Mouse (Mus musculus) forebrain, embryonic 15.5 days (tissue): ENCODE results near the gene Tspan32. TPM values are rescaled to one million over a fixed set of nuclear protein-coding genes. Genes with fewer than 3 reads are reported as not detected.

Source experiments
- ATAC-seq: fragments of 200-750 bp; cut with Nextera tagmentation; replicated peaks from 2 replicates; pipeline ENCODE4 v1.8.0; 2017; ENCODE audit warnings: mild to moderate bottlenecking, moderate TSS enrichment, moderate library complexity
- H3K27ac ChIP-seq: fragments of 300-500 bp; sonication (generic); replicated peaks from 2 replicates; pipeline ENCODE4 v1.5.1; 2015; ENCODE audit warnings: mild to moderate bottlenecking, inconsistent platforms
- H3K27me3 ChIP-seq: fragments of 300-500 bp; sonication (generic); 2 replicates; pipeline ENCODE4 v1.6.1; 2015; ENCODE audit warnings: inconsistent platforms
- H3K36me3 ChIP-seq: fragments of 300-500 bp; sonication (generic); 2 replicates; pipeline ENCODE4 v1.6.1; 2015; ENCODE audit warnings: mild to moderate bottlenecking, inconsistent platforms
- H3K4me1 ChIP-seq: fragments of 300-500 bp; sonication (generic); 2 replicates; pipeline ENCODE4 v1.6.1; 2015; ENCODE audit warnings: inconsistent platforms
- H3K4me2 ChIP-seq: fragments of 300-500 bp; sonication (generic); replicated peaks from 2 replicates; pipeline ENCODE4 v1.6.1; 2015; ENCODE audit warnings: mild to moderate bottlenecking, inconsistent platforms
- H3K4me3 ChIP-seq: fragments of 300-500 bp; sonication (generic); 2 replicates; pipeline ENCODE4 v1.5.1; 2015; ENCODE audit warnings: mild to moderate bottlenecking, inconsistent platforms
- H3K9ac ChIP-seq: fragments of 300-500 bp; sonication (generic); replicated peaks from 2 replicates; pipeline ENCODE4 v1.6.1; 2015; ENCODE audit warnings: mild to moderate bottlenecking, inconsistent platforms
- H3K9me3 ChIP-seq: fragments of 300-500 bp; sonication (generic); 2 replicates; pipeline ENCODE4 v1.6.1; 2016; ENCODE audit warnings: inconsistent platforms
- WGBS: fragments of 180-500 bp; shearing (Covaris S2); methylation state at CpG from one replicate; pipeline ENCODE4 v1.1.7; 2015; ENCODE audit warnings: mixed read lengths; 5-methylcytosine and 5-hydroxymethylcytosine counted together
- polyA plus RNA-seq: library from polyadenylated mRNA; unstranded; fragments of >200 nt; fragmentation: Nextera tagmentation; extraction: Ambion mirVana; gene quantifications from 2 replicates; pipeline ENCODE4 v1.2.1, GENCODE M21; 2015

The Tspan32 gene
- polyA plus RNA-seq, 1 experiment from 2014 or later, result 0.33 TPM

GRCm38 (mm10) chr7:143053961-143054611, 49.2 kb downstream of the Tspan32 start:
- Histone ChIP-seq H3K27me3 (no peaks in the 10 kb centered on the region), H3K9ac (peak overlapping the region; percentile 94), H3K4me2 (peak overlapping the region; percentile 90), H3K4me3 (peak overlapping the region; percentile 83), H3K27ac (peak overlapping the region; percentile 81; the same call in 1 of the 2 replicates), H3K4me1 (peaks cover 52% of the 10 kb centered on the region), H3K9me3 (no peaks in the 10 kb centered on the region), H3K36me3 (no peaks in the 10 kb centered on the region)
- ATAC-seq, result no peak
- WGBS, result 67% methylated on average over 11 of the region's 11 CpGs

- Histone ChIP-seq H3K27ac (no peak overlapping the region), H3K36me3 (no peaks in the 10 kb centered on the region), H3K4me3 (peak overlapping the region; percentile 83), H3K9ac (peak overlapping the region; percentile 20; the same call in 1 of the 2 replicates), H3K27me3 (no peaks in the 10 kb centered on the region), H3K4me1 (peaks cover 57% of the 10 kb centered on the region), H3K4me2 (peak overlapping the region; percentile 90), H3K9me3 (no peaks in the 10 kb centered on the region)
- WGBS, result 71% methylated on average over 3 of the region's 3 CpGs
- no peak for ATAC-seq
Observed at GRCm38 (mm10) chr7:143054612-143054965, 49.7 kb downstream of the Tspan32 start.

DNA sequence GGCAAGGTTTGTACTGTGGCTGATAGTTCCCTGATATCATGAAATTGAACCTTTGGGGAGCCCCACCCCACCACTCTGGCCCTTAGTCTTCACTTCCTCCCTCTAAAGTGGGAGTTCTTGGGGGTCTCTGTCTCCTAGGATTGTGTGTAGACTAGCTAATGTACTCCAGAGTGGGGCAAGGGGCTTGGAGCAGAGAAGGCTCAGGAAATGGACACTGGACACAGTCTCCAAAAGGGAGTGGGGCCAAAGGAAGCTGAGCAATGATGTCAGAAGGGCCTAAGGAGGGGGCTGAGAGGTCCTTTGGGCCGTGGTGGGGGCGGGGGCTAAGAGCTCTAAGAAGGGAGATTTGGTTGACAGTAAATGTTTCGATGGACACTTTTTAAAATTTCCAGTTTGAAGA, 50.2 kb downstream of the Tspan32 start:
- H3K9ac ChIP-seq, result peak overlapping the region; percentile 20; the same call in 1 of the 2 replicates
- H3K27me3 ChIP-seq, result no peaks in the 10 kb centered on the region
- H3K4me3 ChIP-seq, result peak overlapping the region; percentile 83; the same call in 1 of the 2 replicates
- ATAC-seq, result no peak
- H3K4me2 ChIP-seq, result peak overlapping the region; percentile 90
- peak overlapping the region; percentile 20; the same call in 1 of the 2 replicates for H3K27ac ChIP-seq
- H3K36me3 ChIP-seq, result no peaks in the 10 kb centered on the region
- peaks cover 57% of the 10 kb centered on the region for H3K4me1 ChIP-seq
- H3K9me3 ChIP-seq, result no peaks in the 10 kb centered on the region
- WGBS, result 88% methylated on average over 3 of the region's 3 CpGs

DNA sequence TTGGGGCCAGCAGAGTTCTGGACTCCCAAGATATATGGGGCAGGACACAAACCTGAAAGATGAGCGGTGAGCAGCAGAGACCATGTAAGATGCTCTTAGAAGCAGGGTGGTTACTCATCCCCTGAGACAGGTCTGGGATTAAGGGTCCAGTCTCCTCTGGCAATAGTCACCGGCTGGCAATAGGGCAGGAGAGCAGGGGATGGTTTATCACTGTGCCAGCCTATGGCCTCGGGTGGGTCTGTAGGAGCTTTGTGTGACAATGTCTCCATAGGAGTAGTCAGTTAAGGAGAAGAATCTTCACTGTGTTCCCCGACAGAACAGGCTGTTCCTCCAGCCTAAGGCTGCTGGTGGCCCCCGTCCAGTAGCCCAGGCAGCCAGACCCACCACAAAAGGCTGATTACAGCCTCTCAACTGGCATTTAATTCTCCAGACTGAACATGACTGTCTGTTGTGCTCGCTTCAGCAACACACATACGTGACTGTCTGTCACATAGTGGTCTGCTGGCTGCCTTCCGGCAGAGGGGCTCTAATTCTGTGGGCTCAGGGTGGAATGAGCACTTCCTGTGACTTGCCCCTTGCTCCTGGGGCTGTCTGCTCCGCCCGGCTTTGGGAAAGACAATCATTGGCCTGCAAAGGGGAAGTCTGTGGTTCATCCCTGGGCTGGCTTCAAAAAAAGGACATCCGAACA, 50.8 kb downstream of the Tspan32 start:
- Histone ChIP-seq H3K27ac (peak overlapping the region; percentile 20; the same call in 1 of the 2 replicates), H3K4me3 (no peak overlapping the region), H3K9ac (peak overlapping the region; percentile 20; the same call in 1 of the 2 replicates)

GRCm38 (mm10) chr7:143057023-143057422, 52.2 kb downstream of the Tspan32 start:
- Histone ChIP-seq H3K4me2 (no peak overlapping the region), H3K27ac (no peak overlapping the region), H3K27me3 (no peaks in the 10 kb centered on the region), H3K36me3 (no peaks in the 10 kb centered on the region), H3K9ac (no peak overlapping the region), H3K4me3 (no peak overlapping the region), H3K9me3 (no peaks in the 10 kb centered on the region), H3K4me1 (peaks cover 57% of the 10 kb centered on the region)
- WGBS, result 89% methylated on average over 5 of the region's 5 CpGs
- no peak for ATAC-seq

More for the DNA sequence above, 50.8 kb downstream of the Tspan32 start:
- H3K4me2 ChIP-seq, result peak overlapping the region; percentile 90; the same call in 1 of the 2 replicates
- H3K27me3 ChIP-seq, result no peaks in the 10 kb centered on the region
- ATAC-seq, result no peak
- H3K36me3 ChIP-seq, result no peaks in the 10 kb centered on the region
- H3K9me3 ChIP-seq, result no peaks in the 10 kb centered on the region
- peaks cover 57% of the 10 kb centered on the region for H3K4me1 ChIP-seq
- WGBS, result 70% methylated on average over 11 of the region's 11 CpGs

- 86% methylated on average over 9 of the region's 9 CpGs for WGBS
- H3K9ac ChIP-seq, result no peak overlapping the region
- H3K27ac ChIP-seq, result no peak overlapping the region
Observed at GRCm38 (mm10) chr7:143057667-143058220, 52.9 kb downstream of the Tspan32 start.

DNA sequence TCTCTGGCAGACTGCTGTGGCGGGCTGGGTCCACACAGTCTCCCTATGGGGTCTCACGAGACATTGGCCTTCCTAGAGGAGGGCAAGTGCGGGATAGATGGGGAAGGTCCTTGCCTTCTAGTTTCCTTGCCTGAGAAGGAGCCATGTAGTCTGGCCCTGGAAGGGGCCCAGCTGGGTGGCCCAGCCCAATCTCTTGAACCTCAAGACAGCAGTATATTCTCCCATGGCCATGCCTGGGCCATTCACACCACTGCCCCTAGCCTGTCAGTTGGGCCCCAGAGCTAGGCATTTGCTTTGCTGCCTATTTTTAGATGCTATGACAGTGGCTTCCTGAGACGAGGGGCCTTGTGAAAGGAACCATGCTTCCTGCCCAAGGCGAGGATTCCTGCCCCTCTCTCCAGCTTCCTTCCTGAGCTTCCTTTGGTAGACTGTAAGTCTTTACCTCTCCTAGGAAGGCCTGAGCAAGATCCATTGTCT, 53.4 kb downstream of the Tspan32 start:
- WGBS, result 87% methylated on average over 5 of the region's 5 CpGs
- Histone ChIP-seq H3K9ac (no peak overlapping the region), H3K27ac (peak overlapping the region; percentile 44; the same call in 1 of the 2 replicates)

More at GRCm38 (mm10) chr7:143057667-143058220, 52.9 kb downstream of the Tspan32 start:
- Histone ChIP-seq H3K9me3 (no peaks in the 10 kb centered on the region), H3K27me3 (no peaks in the 10 kb centered on the region), H3K4me2 (no peak overlapping the region), H3K4me1 (peaks cover 53% of the 10 kb centered on the region), H3K36me3 (peaks cover 4% of the 10 kb centered on the region; the same call in 1 of the 2 replicates), H3K4me3 (no peak overlapping the region)
- no peak for ATAC-seq

DNA sequence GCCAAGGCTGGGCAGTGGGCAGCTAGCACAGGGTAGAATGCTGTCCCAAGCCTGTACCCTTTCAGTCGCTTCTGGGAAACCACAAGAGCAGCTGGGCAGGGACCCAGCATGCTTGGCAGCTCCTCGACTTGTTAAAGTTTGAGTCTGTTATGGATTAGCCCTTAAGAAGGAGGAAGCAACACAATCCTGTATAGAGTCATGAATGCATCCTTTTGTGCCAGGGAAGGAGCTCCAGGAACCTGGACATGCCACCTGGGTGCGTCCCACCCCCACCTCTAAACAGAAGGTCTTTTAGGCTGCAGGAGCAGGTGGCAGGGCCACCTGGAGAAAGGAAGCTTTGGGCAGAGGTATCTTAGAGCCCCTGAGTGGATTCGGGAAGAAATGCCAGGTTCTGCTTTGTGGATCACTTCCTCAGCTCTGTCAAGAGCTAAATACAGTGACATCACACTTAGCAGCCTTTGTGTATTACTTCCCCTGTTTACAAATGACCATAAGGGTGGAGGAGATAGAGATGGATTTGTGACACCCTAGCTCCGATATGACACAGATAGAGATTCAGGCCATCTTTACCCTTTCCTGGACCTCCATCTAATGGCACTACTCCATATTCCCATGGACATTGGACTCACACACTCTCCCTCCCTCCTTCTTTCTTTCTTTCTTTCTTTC, 54.5 kb downstream of the Tspan32 start:
- no peaks in the 10 kb centered on the region for H3K27me3 ChIP-seq
- WGBS, result 71% methylated on average over 5 of the region's 5 CpGs
- no peak for ATAC-seq
- peak overlapping the region; percentile 44 for H3K27ac ChIP-seq
- no peaks in the 10 kb centered on the region for H3K9me3 ChIP-seq
- H3K4me2 ChIP-seq, result no peak overlapping the region
- H3K4me1 ChIP-seq, result peaks cover 43% of the 10 kb centered on the region
- peaks cover 17% of the 10 kb centered on the region for H3K36me3 ChIP-seq
- H3K4me3 ChIP-seq, result no peak overlapping the region
- no peak overlapping the region for H3K9ac ChIP-seq

More for the DNA sequence above, 53.4 kb downstream of the Tspan32 start:
- Histone ChIP-seq H3K4me2 (no peak overlapping the region), H3K36me3 (peaks cover 8% of the 10 kb centered on the region; the same call in 1 of the 2 replicates), H3K4me3 (no peak overlapping the region), H3K9me3 (no peaks in the 10 kb centered on the region), H3K27me3 (no peaks in the 10 kb centered on the region), H3K4me1 (peaks cover 53% of the 10 kb centered on the region)
- no peak for ATAC-seq

DNA sequence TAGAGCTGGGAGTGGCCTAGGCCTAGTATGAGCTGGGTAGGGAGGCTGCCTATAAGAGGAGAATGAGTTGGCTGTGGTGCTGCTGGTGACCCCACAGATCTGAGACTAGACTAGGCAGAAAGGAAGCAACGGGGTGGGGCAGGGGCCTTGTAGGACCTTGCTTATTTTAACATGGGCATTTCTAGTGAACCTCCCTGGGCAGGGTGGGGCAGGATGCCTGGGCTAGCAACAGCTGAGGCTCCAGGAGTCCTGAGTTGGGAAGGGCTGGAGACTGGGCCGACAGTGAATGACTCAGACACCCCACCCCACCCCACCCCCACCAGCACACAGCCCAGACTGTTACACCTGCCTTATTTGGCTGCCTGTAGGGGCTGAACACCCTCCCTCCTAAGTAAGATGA, 57.9 kb downstream of the Tspan32 start:
- Histone ChIP-seq H3K4me1 (peaks cover 18% of the 10 kb centered on the region), H3K9me3 (no peaks in the 10 kb centered on the region), H3K9ac (no peak overlapping the region), H3K4me3 (no peak overlapping the region), H3K27me3 (no peaks in the 10 kb centered on the region), H3K27ac (no peak overlapping the region), H3K4me2 (no peak overlapping the region), H3K36me3 (peaks cover 44% of the 10 kb centered on the region)
- 81% methylated on average over 2 of the region's 2 CpGs for WGBS
- ATAC-seq, result no peak

DNA sequence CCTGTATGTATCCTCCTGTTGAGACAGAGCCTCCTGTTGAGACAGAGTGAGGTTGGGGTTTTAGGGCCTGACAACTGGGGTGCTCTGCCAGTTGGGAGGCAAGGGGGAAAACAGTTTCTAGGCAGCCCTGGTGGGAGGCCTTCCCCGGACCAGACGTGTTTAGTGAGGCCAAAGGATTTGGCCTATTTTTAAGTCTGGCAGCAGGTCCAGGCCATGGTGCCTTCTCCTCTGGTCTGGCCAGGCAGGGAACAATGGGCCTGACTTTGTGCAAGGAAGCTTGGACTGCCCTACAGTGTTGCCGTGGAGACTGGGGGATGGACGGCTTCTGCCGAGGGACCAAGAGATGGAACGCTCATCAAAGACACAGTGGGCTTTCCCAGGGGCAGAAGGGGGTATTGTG, 59.4 kb downstream of the Tspan32 start:
- no peak for ATAC-seq
- Histone ChIP-seq H3K27ac (no peak overlapping the region), H3K4me2 (no peak overlapping the region), H3K9me3 (no peaks in the 10 kb centered on the region), H3K36me3 (peaks cover 47% of the 10 kb centered on the region), H3K27me3 (no peaks in the 10 kb centered on the region), H3K4me3 (no peak overlapping the region), H3K9ac (no peak overlapping the region), H3K4me1 (peaks cover 15% of the 10 kb centered on the region)
- 56% methylated on average over 6 of the region's 6 CpGs for WGBS

DNA sequence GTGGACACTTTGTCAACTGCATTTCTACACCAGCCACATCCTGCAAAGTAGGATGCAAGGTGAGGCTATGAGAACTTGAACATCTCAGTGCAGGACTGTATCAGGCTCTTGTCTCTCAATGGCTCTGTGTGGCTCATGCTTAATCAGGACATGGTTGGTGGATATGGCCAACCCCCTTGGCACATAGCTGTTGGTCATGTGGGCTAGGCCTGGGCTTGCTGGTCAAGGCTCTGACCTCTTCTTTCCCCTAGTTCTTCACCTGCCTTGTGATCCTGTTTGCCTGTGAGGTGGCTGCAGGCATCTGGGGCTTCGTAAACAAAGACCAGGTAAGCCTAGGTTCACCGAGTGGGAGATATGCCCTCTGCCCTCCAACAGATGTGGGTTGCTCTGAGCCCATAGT, 60.8 kb downstream of the Tspan32 start:
- Histone ChIP-seq H3K4me3 (no peak overlapping the region), H3K4me1 (peaks cover 20% of the 10 kb centered on the region), H3K27ac (no peak overlapping the region), H3K9ac (no peak overlapping the region), H3K27me3 (no peaks in the 10 kb centered on the region), H3K9me3 (no peaks in the 10 kb centered on the region), H3K4me2 (no peak overlapping the region), H3K36me3 (peaks cover 47% of the 10 kb centered on the region)
- WGBS, result 96% methylated on average over 2 of the region's 2 CpGs
- ATAC-seq, result no peak
